Mouse (Mus musculus): ENCODE measurements around the gene Cd151.

- no peak for TF ChIP-seq CTCF (IDR thresholded peaks at IDR 0.05; ENCODE audit: extremely low read depth, insufficient read depth, low read length)
- TF ChIP-seq POLR2A (IDR thresholded peaks at IDR 0.05; ENCODE audit: extremely low read depth, insufficient read depth, low read length): no peak
These were observed 41.0 kb downstream of the Cd151 start for GRCm38 (mm10) chr7:141508160-141508559.
